Mouse (Mus musculus) adipocyte (in vitro differentiated cells): ENCODE results near the gene Rhbdl1.
A peak's percentile ranks its signal among the peaks of the same experiment; 100 is the strongest.

Experiments used
- DNase-seq: peaks from one replicate; pipeline ENCODE4 v3.0.0-alpha.2; 2016; ENCODE audit warnings: low spot score

The Rhbdl1 gene

GRCm38 (mm10) chr17:25794197-25794596 lies 42.9 kb downstream of the Rhbdl1 start:
- no peak for DNase-seq

- DNase-seq = peak; percentile 80
These were observed 44.5 kb downstream of the Rhbdl1 start, which contains the start of gene Fam173a for GRCm38 (mm10) chr17:25792615-25793014. Gene Fam173a, minus strand, starts transcription at chr17:25792901.

GRCm38 (mm10) chr17:25791843-25792527 lies 45.1 kb downstream of the Rhbdl1 start:
- peak; percentile 89 for DNase-seq

GRCm38 (mm10) chr17:25791320-25791842 lies 45.7 kb downstream of the Rhbdl1 start:
- DNase-seq = no peak

GRCm38 (mm10) chr17:25786781-25787504 lies 50.2 kb downstream of the Rhbdl1 start:
- no peak for DNase-seq

- DNase-seq = no peak
These were observed 50.8 kb downstream of the Rhbdl1 start, which contains the start of gene Ccdc78 for GRCm38 (mm10) chr17:25786280-25786679. Gene Ccdc78, plus strand, starts transcription at chr17:25786580.

- DNase-seq = peak; percentile 98
These were observed 51.8 kb downstream of the Rhbdl1 start, which contains the start of gene Haghl for GRCm38 (mm10) chr17:25785281-25785745. Gene Haghl, minus strand, starts transcription at chr17:25785673.
